Mouse (Mus musculus): ENCODE measurements around the gene Cd2ap.

DNA sequence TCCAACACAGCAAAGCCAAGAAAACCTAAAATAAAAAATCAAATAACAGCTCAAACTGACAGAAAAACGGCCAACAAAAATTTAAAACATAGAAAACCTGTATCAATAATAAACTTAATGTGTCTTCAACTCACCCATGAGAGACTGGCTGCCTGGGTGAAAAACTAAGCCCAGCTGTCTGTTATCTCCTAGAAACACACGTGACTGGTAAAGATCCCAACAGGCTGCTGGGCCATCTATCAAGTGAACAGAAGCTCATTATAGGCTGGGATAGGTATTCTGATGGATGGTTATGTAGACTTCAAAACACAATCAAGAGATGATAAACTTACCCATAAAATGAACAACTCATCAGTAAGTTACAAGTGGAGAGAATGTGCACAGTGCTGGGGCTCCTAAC, 86.7 kb downstream of the Cd2ap start:
- no peak for TF ChIP-seq POLR2A (IDR thresholded peaks at IDR 0.05; ENCODE audit: low read depth, low read length)
- TF ChIP-seq CTCF (conservative IDR thresholded peaks at IDR 0.05 in 1 of 2, IDR thresholded peaks at IDR 0.05 in 1 of 2; ENCODE audit: low read depth in 2 of 2, low read length in 2 of 2) = no peak
- TF ChIP-seq BHLHE40 (IDR thresholded peaks at IDR 0.05; ENCODE audit: low read depth, low read length) = no peak
